Mouse (Mus musculus): ENCODE measurements around the gene Abcf1. TPM values are rescaled to one million over a fixed set of nuclear protein-coding genes. Genes with fewer than 3 reads are reported as not detected.

Gene Abcf1
- total and polyA plus RNA-seq, 3 experiments: 142 to 312 TPM; not detected in 1

GRCm38 (mm10) chr17:35978811-35979400 lies 9.3 kb upstream of the Abcf1 start:
- Histone ChIP-seq H3K4me1 (ENCODE audit: control insufficient read depth in 1 of 2, insufficient read depth in 2 of 2, low read length in 2 of 2) (peaks cover 2 to 5% of the 10 kb centered on the region in 2 experiments; a peak in 3 of 4 replicates), H3K27ac (ENCODE audit: control insufficient read depth, low read depth, low read length) (peak overlapping the region; percentile 92), H3K79me2 (ENCODE audit: control insufficient read depth, insufficient read depth, low read length, poor library complexity) (peaks cover 32% of the 10 kb centered on the region), H3K36me3 (ENCODE audit: control insufficient read depth in 1 of 2, insufficient read depth in 2 of 2, low read length in 2 of 2) (peaks cover 4 to 8% of the 10 kb centered on the region in 2 experiments), H3K9ac (ENCODE audit: control insufficient read depth, low read depth, low read length, poor library complexity, severe bottlenecking) (peak overlapping the region; percentile 94), H3K4me3 (ENCODE audit: control insufficient read depth in 1 of 2, insufficient read depth in 1 of 2, low read depth in 2 of 2, low read length in 2 of 2) (peak overlapping the region; percentile 95 to 96), H3K27me3 (ENCODE audit: control insufficient read depth in 1 of 2, insufficient read depth in 2 of 2, low read length in 2 of 2) (no peaks in the 10 kb centered on the region), H3K9me3 (replicated peaks; ENCODE audit: insufficient read depth, low read length) (no peaks in the 10 kb centered on the region)
- DNase-seq (ENCODE audit: low read depth, low spot score): no peak
- TF ChIP-seq USF1 (IDR thresholded peaks at IDR 0.05; ENCODE audit: low read depth, low read length) (peak; percentile 33; the same call in 1 of the 2 replicates), NRF1 (IDR thresholded peaks at IDR 0.05; ENCODE audit: insufficient read depth, low read depth, low read length, poor library complexity, severe bottlenecking) (peak; percentile 53; the same call in 1 of the 2 replicates), EP300 (IDR thresholded peaks at IDR 0.05; ENCODE audit: low read depth in 1 of 2, low read length in 2 of 2) (peak in 1 of 2 experiments; percentile 25; a peak in 1 of 4 replicates), BHLHE40 (IDR thresholded peaks at IDR 0.05; ENCODE audit: borderline replicate concordance, low read depth, low read length) (0 out of 2 replicates have a peak, but pooled peaks have one; percentile 45), GABPA (IDR thresholded peaks at IDR 0.05; ENCODE audit: low read depth, low read length) (no peak), MXI1 (IDR thresholded peaks at IDR 0.05; ENCODE audit: low read depth, low read length) (no peak), MAZ (IDR thresholded peaks at IDR 0.05; ENCODE audit: low read depth, low read length) (peak; percentile 38; the same call in 1 of the 2 replicates), MYB (IDR thresholded peaks at IDR 0.05; ENCODE audit: low read depth, low read length) (no peak), NELFE (IDR thresholded peaks at IDR 0.05; ENCODE audit: low read depth, low read length) (peak; percentile 30; the same call in 1 of the 2 replicates), ELF1 (IDR thresholded peaks at IDR 0.05; ENCODE audit: low read depth, low read length) (peak; percentile 88), ZMIZ1 (IDR thresholded peaks at IDR 0.05; ENCODE audit: low read depth, low read length) (0 out of 2 replicates have a peak, but pooled peaks have one; percentile 44), HCFC1 (IDR thresholded peaks at IDR 0.05; ENCODE audit: low read depth, low read length) (peak; percentile 86), POLR2A (IDR thresholded peaks at IDR 0.05; ENCODE audit: control insufficient read depth in 1 of 2, insufficient read depth in 1 of 2, low read depth in 1 of 2, low read length in 2 of 2, poor library complexity in 1 of 2) (peak in 1 of 2 experiments; percentile 35; a peak in 1 of 4 replicates), POLR2AphosphoS2 (IDR thresholded peaks at IDR 0.05; ENCODE audit: low read length) (peak; percentile 37; the same call in 1 of the 2 replicates), TCF12 (IDR thresholded peaks at IDR 0.05; ENCODE audit: low read depth, low read length) (no peak)

DNA sequence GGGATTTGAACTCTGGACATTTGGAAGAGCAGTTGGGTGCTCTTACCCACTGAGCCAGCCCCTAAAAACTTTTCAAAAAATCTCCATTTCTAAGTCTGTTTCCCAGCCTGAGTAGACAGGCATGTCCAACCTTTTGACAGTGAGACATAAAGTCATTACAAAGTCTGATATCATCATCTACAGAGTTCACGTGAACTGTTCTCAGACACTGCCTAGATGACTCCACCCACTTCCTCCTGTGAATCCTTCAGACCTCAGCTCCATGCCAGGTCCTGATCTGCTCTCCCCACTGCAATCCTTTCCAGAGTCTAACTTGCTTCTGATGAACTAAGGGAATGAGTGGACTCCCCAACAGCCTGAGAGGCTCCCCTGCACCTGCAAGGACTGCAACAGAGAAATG lies 2.6 kb upstream of the Abcf1 start:
- peaks cover 4 to 27% of the 10 kb centered on the region in 2 experiments; a peak in 3 of 4 replicates for H3K36me3 ChIP-seq (ENCODE audit: control insufficient read depth in 1 of 2, insufficient read depth in 2 of 2, low read length in 2 of 2)
- no peak overlapping the region for H3K4me3 ChIP-seq (ENCODE audit: control insufficient read depth in 1 of 2, insufficient read depth in 1 of 2, low read depth in 2 of 2, low read length in 2 of 2)

More for the DNA sequence above, 2.6 kb upstream of the Abcf1 start:
- TF ChIP-seq ETS1 (IDR thresholded peaks at IDR 0.05; ENCODE audit: low read depth, low read length) (peak; percentile 61; the same call in 1 of the 2 replicates), USF1 (IDR thresholded peaks at IDR 0.05; ENCODE audit: low read depth, low read length) (peak; percentile 71; the same call in 1 of the 2 replicates), GATA1 (IDR thresholded peaks at IDR 0.05; ENCODE audit: low read depth, low read length) (0 out of 2 replicates have a peak, but pooled peaks have one; percentile 7), ZC3H11A (IDR thresholded peaks at IDR 0.05; ENCODE audit: low read depth, low read length) (no peak), BHLHE40 (IDR thresholded peaks at IDR 0.05; ENCODE audit: borderline replicate concordance, low read depth, low read length) (peak; percentile 86)
- DNase-seq (ENCODE audit: low read depth, low spot score): peak; percentile 78
- no peaks in the 10 kb centered on the region for H3K27me3 ChIP-seq (ENCODE audit: control insufficient read depth in 1 of 2, insufficient read depth in 2 of 2, low read length in 2 of 2)
- no peaks in the 10 kb centered on the region for H3K9me3 ChIP-seq (replicated peaks; ENCODE audit: insufficient read depth, low read length)
- H3K79me2 ChIP-seq (ENCODE audit: control insufficient read depth, insufficient read depth, low read length, poor library complexity): peaks cover 24% of the 10 kb centered on the region
- H3K4me1 ChIP-seq (ENCODE audit: control insufficient read depth in 1 of 2, insufficient read depth in 2 of 2, low read length in 2 of 2): peaks cover 0 to 20% of the 10 kb centered on the region in 2 experiments; a peak in 3 of 4 replicates
- H3K9ac ChIP-seq (ENCODE audit: control insufficient read depth, low read depth, low read length, poor library complexity, severe bottlenecking): no peak overlapping the region; the same call in 1 of the 2 replicates
- no peak overlapping the region for H3K27ac ChIP-seq (ENCODE audit: control insufficient read depth, low read depth, low read length)

All from MEL (cell line).